Mouse (Mus musculus) midbrain, embryonic 11.5 days (tissue): ENCODE results near the gene Crim1. TPM values are rescaled to one million over a fixed set of nuclear protein-coding genes. Genes with fewer than 3 reads are reported as not detected.

Experiments used
- ATAC-seq: fragments of 200-750 bp; cut with Nextera tagmentation; 2 replicates; pipeline ENCODE4 v1.8.0; 2017; ENCODE audit warnings: moderate TSS enrichment, moderate library complexity; ENCODE audit not compliant: low FRiP score
- DNase-seq: peaks from one replicate; pipeline ENCODE4 v3.0.0; 2015; ENCODE audit warnings: low spot score; ENCODE audit errors: missing footprints
- H3K27ac ChIP-seq: fragments of 300-500 bp; sonication (generic); 2 replicates; pipeline ENCODE4 v1.5.1; 2014; ENCODE audit warnings: low read depth, low read length
- H3K27me3 ChIP-seq: fragments of 300-500 bp; sonication (generic); 2 replicates; pipeline ENCODE4 v1.6.1; 2014; ENCODE audit warnings: mild to moderate bottlenecking, low read length, moderate library complexity, mixed read lengths; ENCODE audit not compliant: control insufficient read depth, insufficient read depth
- H3K36me3 ChIP-seq: fragments of 300-500 bp; sonication (generic); 2 replicates; pipeline ENCODE4 v1.6.1; 2014; ENCODE audit warnings: mild to moderate bottlenecking, low read length, moderate library complexity, mixed read lengths; ENCODE audit not compliant: control insufficient read depth, insufficient read depth
- H3K4me1 ChIP-seq: fragments of 300-500 bp; sonication (generic); 2 replicates; pipeline ENCODE4 v1.6.1; 2014; ENCODE audit warnings: low read length; ENCODE audit not compliant: control insufficient read depth, insufficient read depth
- H3K4me2 ChIP-seq: fragments of 300-500 bp; sonication (generic); 2 replicates; pipeline ENCODE4 v1.6.1; 2014; ENCODE audit warnings: mild to moderate bottlenecking, moderate library complexity
- H3K4me3 ChIP-seq: fragments of 300-500 bp; sonication (generic); 2 replicates; pipeline ENCODE4 v1.5.1; 2014; ENCODE audit warnings: low read depth, low read length
- H3K9ac ChIP-seq: fragments of 300-500 bp; sonication (generic); 2 replicates; pipeline ENCODE4 v1.6.1; 2014; ENCODE audit warnings: low read length
- H3K9me3 ChIP-seq: fragments of 300-500 bp; sonication (generic); 2 replicates; pipeline ENCODE4 v1.6.1; 2016; ENCODE audit warnings: low read length; ENCODE audit not compliant: control insufficient read depth
- WGBS: fragments of 180-500 bp; shearing (Covaris S2); extraction: QIAGEN DNeasy Blood & Tissue Kit; methylation state at CpG from one replicate; pipeline ENCODE4 v1.1.7; 2014; 5-methylcytosine and 5-hydroxymethylcytosine counted together
- polyA plus RNA-seq: library from polyadenylated mRNA; unstranded; fragments of >200 nt; fragmentation: Nextera tagmentation; extraction: Ambion mirVana; gene quantifications from 2 replicates; pipeline ENCODE4 v1.2.1, GENCODE M21; 2014

Gene Crim1
- polyA plus RNA-seq, 1 experiment from 2014 or later = 4.4 TPM

DNA sequence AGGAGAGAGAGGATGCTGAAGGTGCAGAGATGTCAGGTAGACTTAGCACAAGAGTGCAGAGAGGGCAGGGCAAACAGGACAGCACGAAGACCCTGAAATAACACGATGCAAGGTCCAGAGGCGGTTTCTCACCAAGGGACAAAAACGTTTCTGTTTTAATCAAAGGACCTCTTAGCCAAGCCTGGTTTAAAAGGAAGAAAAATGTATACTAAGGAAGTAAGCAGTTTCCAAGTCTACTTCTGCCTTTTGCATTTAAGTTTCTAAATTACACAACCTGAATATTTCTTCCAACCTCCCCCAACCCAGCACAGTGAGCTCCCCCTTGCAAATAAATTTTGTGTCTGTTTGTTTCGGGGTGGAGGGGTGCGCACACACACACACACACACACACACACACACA is 173.1 kb downstream of the Crim1 start:
- H3K36me3 ChIP-seq = no peaks in the 10 kb centered on the region
- no peak overlapping the region for H3K9ac ChIP-seq
- 93% methylated on average over 6 of the region's 6 CpGs for WGBS
- H3K4me2 ChIP-seq = no peak overlapping the region
- H3K9me3 ChIP-seq = no peaks in the 10 kb centered on the region
- no peaks in the 10 kb centered on the region for H3K27me3 ChIP-seq
- ATAC-seq (no peak), DNase-seq (no peak)
- H3K4me1 ChIP-seq = peaks cover 4% of the 10 kb centered on the region; the same call in 1 of the 2 replicates
- no peak overlapping the region for H3K4me3 ChIP-seq
- H3K27ac ChIP-seq = no peak overlapping the region

DNA sequence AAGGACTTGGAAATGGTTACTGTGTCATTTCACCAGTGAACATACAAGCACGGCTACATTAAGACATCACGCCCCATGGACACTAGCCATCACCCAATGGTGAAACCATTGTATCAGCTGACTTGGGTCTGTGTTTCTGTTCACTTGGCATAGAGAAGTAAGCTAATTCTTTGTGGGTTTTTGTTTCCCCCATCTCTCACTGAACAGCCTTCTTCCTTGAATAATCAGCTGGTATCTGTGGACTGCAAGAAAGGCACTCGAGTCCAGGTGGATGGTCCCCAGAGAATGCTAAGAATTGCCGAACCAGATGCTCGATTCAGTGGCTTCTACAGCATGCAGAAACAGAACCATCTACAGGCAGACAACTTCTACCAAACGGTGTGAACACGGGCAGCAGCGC is 173.8 kb downstream of the Crim1 start:
- 92% methylated on average over 8 of the region's 8 CpGs for WGBS
- H3K36me3 ChIP-seq = no peaks in the 10 kb centered on the region
- no peak for ATAC-seq

DNA sequence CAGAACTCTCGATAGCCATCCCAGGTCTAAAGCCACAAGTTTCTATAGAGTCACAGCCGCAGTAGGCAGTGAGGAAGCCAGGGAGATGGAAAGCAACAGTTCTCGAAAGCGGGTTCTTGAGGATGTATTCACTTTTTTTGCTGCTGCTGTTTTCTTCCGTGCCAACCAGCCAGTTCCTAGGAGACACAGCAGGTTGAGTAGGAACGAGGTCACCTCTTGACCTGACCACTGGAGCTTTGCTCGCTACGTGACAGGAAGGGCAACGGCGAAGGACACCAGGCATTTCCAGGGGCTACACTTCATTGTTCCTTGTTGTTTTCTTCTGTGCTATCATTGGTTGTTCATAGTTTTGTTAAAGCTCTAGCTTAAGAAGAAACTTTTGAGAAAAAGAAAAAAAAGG is 174.7 kb downstream of the Crim1 start:
- ATAC-seq (no peak), DNase-seq (no peak)
- Histone ChIP-seq H3K27me3 (no peaks in the 10 kb centered on the region), H3K27ac (no peak overlapping the region; the same call in 1 of the 2 replicates), H3K4me1 (peaks cover 4% of the 10 kb centered on the region; the same call in 1 of the 2 replicates), H3K9me3 (no peaks in the 10 kb centered on the region), H3K36me3 (no peaks in the 10 kb centered on the region), H3K4me3 (no peak overlapping the region), H3K4me2 (no peak overlapping the region), H3K9ac (no peak overlapping the region)
- WGBS = 39% methylated on average over 10 of the region's 10 CpGs

More for the DNA sequence above, 173.8 kb downstream of the Crim1 start:
- peaks cover 4% of the 10 kb centered on the region; the same call in 1 of the 2 replicates for H3K4me1 ChIP-seq
- H3K27me3 ChIP-seq = no peaks in the 10 kb centered on the region
- H3K4me3 ChIP-seq = no peak overlapping the region
- no peak overlapping the region for H3K9ac ChIP-seq
- no peak overlapping the region for H3K4me2 ChIP-seq
- DNase-seq = no peak
- no peak overlapping the region for H3K27ac ChIP-seq
- no peaks in the 10 kb centered on the region for H3K9me3 ChIP-seq

DNA sequence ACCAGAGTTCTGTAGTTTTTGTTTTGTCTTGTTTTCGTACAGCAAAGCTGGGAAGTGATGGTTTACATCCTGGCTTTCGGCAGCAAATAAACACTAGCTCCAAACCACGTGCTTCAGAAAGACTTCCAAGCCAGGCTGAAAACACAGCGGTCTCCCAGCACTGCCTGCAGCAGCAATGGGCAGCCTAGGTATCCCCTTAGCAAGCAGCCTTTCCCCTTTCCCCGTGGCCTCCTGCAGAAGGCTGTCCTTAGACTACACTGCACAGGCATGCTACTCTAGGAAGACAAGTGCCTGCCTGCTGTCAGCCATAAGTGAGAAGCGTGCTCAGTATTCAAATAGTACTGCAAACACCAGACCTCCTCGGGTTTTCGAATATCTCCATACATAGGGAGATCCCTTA is 176.5 kb downstream of the Crim1 start:
- WGBS = 75% methylated on average over 8 of the region's 8 CpGs
- Histone ChIP-seq H3K4me2 (no peak overlapping the region), H3K4me1 (peaks cover 4% of the 10 kb centered on the region; the same call in 1 of the 2 replicates), H3K27ac (no peak overlapping the region), H3K36me3 (no peaks in the 10 kb centered on the region), H3K9me3 (no peaks in the 10 kb centered on the region), H3K9ac (no peak overlapping the region), H3K27me3 (no peaks in the 10 kb centered on the region), H3K4me3 (no peak overlapping the region)
- no peak for DNase-seq
- 0 out of 2 replicates have a peak, but pooled peaks have one; percentile 15 for ATAC-seq

DNA sequence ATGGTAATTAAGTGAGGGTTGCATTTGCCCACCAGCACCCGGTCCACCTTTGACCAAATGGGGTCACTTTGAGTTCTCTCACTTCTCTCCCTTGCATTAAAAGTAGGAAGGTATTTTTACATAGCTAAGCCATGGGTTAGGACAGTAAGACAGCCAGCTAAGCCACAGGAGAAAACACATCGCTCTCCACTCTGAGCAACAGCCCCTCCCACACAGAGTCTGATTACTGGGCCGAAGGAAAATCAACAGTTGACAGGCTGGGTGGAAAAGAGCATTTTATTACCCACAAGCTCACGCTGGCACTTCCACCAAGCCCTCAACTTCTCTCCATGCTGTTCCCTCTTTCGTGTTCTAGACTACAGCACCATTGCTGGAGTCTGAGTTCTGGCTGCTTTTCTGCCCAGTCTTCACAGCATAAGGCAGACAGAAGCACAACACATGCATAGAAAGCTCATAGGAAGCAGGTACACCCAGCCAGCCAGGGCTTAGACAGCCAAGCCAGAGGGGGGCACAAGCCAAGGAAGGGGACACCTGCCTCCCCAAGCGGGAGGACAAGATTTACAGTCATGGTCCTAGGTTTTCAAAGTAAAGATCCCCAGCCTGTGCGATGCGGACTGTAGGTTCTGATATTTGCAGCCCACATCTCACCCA is 179.2 kb downstream of the Crim1 start:
- H3K9ac ChIP-seq = no peak overlapping the region
- H3K4me1 ChIP-seq = peaks cover 4% of the 10 kb centered on the region; the same call in 1 of the 2 replicates
- 93% methylated on average over 8 of the region's 8 CpGs for WGBS
- ATAC-seq (no peak), DNase-seq (no peak)
- H3K4me2 ChIP-seq = no peak overlapping the region
- H3K36me3 ChIP-seq = no peaks in the 10 kb centered on the region
- no peaks in the 10 kb centered on the region for H3K9me3 ChIP-seq
- no peak overlapping the region for H3K27ac ChIP-seq
- no peaks in the 10 kb centered on the region for H3K27me3 ChIP-seq
- no peak overlapping the region for H3K4me3 ChIP-seq

DNA sequence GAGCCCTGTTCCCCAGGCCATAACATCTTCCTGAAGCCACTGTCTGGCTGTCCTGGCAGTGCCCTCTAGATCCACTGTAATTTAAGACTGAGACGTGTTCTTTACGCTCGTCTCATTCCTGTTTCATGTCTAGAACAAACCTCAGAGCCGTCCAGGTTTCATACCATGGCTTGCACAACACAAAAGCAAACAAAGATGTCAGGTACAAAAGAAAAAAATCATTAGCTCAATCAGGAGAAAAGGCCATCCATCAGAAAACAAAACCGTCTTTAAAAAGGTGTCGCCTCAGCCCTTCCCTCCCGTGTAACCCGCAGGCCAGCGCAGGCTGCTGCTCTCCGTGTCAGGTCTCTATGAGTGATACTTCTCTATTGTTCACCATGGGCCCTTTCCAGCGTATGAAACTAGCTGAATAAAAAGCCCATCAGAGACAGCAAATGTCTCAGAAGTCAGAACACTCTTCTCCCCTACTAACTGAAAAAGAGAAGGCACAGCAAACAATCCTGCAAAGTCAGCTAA is 179.7 kb downstream of the Crim1 start:
- Histone ChIP-seq H3K27me3 (no peaks in the 10 kb centered on the region), H3K4me3 (no peak overlapping the region), H3K4me2 (no peak overlapping the region), H3K36me3 (no peaks in the 10 kb centered on the region), H3K4me1 (peaks cover 1% of the 10 kb centered on the region; the same call in 1 of the 2 replicates), H3K27ac (no peak overlapping the region), H3K9ac (no peak overlapping the region), H3K9me3 (no peaks in the 10 kb centered on the region)
- no peak for ATAC-seq
- 88% methylated on average over 11 of the region's 11 CpGs for WGBS
- DNase-seq = no peak

DNA sequence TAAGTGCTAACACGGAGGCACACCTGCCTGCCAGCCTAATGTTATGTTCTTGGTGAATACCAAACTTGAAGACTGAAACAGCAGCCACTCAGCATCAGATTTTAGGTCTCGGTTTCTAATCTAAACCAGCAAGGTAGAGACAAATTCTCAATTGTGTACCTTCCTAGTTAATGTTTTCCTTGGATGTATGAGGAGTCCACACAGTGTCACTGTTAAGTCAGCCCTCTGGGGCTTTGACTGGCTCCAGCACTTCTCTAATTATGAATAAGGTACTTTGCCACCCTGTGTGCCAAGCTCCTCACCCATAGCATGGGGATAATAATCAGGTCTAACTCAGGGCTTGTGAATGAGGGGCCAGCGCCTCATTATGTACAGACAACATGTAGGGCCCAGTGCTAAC is 182.3 kb downstream of the Crim1 start:
- Histone ChIP-seq H3K27ac (no peak overlapping the region), H3K9me3 (no peaks in the 10 kb centered on the region), H3K4me1 (no peaks in the 10 kb centered on the region), H3K4me3 (no peak overlapping the region), H3K4me2 (no peak overlapping the region), H3K27me3 (no peaks in the 10 kb centered on the region), H3K36me3 (no peaks in the 10 kb centered on the region), H3K9ac (no peak overlapping the region)
- DNase-seq (no peak), ATAC-seq (no peak)
- 91% methylated on average over 3 of the region's 3 CpGs for WGBS

DNA sequence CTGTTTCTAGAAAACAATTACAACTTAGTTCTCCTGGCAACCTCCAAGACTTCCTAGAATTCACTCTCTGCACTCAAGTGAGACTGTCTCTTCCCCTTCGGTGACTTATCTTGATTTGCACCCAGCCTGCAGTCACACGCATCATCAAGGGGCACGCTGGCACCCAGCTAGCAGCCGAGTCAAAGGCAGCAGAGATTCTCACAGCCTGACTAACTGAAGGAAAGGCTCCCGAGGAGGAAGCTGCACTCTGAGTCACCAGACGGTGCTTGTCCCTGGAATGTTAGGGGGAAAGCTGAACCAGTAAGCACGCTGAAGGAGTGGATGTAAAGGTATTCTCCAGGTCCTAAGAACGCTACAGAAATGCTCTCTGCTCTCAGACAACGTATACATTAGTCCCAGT is 187.6 kb downstream of the Crim1 start:
- WGBS = 80% methylated on average over 9 of the region's 9 CpGs
- no peak overlapping the region for H3K9ac ChIP-seq
- no peaks in the 10 kb centered on the region for H3K27me3 ChIP-seq
- DNase-seq (no peak), ATAC-seq (no peak)
- H3K9me3 ChIP-seq = no peaks in the 10 kb centered on the region
- no peaks in the 10 kb centered on the region for H3K4me1 ChIP-seq
- no peak overlapping the region for H3K4me2 ChIP-seq
- no peaks in the 10 kb centered on the region for H3K36me3 ChIP-seq
- no peak overlapping the region for H3K4me3 ChIP-seq
- H3K27ac ChIP-seq = no peak overlapping the region

DNA sequence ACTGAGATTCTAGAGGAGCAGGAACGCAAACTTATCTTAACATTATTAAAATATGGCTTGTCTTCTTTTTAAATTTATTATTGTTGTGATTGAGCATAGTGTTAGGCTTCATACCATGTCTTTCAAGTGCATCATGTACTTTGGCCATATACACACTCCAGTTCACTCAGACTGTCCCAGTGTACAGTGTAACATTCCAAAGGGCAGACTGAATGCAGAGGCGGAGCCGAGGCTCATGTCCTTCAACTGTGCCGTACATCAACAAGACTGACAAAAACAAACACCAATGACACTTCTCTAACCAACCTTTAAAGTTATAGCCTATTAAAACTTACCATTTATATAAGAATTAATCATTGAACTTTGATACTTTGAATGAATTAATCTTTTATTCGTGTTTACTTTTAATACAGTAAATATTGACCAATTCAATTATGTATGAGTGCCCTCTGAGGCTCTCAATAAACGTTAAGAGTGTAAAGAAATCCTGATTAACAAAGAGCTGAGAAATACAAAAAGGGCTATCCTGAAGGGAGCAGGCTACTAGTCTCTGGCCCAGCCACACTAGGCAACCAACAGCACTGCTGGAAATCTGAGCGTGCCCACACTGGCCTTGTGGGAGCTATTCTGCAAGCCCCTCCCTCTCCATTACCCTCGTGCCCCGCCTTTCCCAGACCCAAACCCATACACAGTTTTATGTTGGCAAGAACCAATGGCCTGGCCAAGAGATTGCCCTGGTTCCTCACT is 188.2 kb downstream of the Crim1 start:
- DNase-seq = no peak
- H3K4me2 ChIP-seq = no peak overlapping the region
- H3K9ac ChIP-seq = no peak overlapping the region
- no peaks in the 10 kb centered on the region for H3K4me1 ChIP-seq
- ATAC-seq = no peak
- WGBS = 89% methylated on average over 9 of the region's 9 CpGs
- no peaks in the 10 kb centered on the region for H3K36me3 ChIP-seq
- H3K27me3 ChIP-seq = no peaks in the 10 kb centered on the region
- no peak overlapping the region for H3K27ac ChIP-seq
- H3K9me3 ChIP-seq = no peaks in the 10 kb centered on the region
- H3K4me3 ChIP-seq = no peak overlapping the region
